Mouse (Mus musculus) spleen, postnatal 14 days (tissue): ENCODE results near the gene Fn3krp.
A peak's percentile ranks its signal among the peaks of the same experiment; 100 is the strongest.

Experiments used
- DNase-seq, 2 experiments: peaks; one replicate each; pipeline ENCODE4 v3.0.0; 2021 to 2022; ENCODE audit warnings: low spot score in 2 of 2

Fn3krp gene

DNA sequence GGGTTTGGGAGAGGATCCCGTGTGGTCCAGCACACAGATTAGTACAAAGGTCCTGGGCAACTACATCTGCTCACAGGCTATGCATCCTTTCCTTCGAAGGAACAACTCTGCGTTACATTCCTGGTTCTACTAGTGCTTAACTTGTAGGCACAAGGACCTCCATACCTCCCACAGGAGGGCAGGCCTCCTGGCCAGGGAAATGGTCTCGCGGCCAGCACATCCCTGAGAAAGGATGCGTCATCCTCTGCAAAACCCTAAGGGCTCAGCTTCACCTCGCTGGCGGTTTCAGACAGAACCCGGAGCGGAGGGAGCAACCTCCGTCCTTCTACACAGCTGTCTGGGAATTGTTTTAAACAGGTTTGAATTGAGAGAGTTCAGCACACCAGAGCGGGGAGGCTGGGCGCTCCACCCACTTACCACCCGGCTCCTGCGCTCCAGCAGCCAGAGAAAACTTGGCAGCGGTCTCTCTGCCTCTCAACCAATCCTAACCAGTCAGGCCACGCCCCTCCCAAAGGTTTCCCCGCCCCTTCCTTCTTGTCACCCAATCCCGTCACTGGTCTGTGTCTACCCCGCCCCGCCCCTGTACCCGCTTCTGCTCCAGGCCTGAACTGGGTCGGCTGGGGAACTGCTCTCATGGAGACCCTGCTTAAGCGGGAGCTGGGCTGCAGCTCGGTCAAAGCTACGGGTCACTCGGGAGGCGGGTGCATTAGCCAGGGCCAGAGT is at the start of gene Fn3krp:
Gene Fn3krp (plus strand): TSS at position 572 of the 723 bp plus-strand sequence.
- peak; percentile 98 to 99 for DNase-seq

DNA sequence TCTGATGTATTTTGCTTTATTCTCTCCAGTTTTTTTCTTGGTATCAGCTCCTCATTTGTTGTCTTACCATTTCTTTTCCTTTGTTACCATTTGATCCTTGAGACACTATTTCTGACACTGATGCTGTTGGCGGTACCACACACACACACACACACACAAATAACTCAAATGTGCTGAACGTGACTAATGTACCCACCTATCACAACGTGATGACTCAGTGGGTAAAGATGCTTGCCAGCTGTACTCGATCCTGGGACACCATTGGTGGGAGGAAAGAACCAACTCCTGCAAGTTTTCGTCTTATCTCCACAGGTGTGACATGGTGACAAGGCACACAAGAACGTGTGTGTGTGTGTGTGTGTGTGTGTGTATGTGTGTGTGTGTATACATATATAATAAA is 47.9 kb upstream of the Fn3krp start:
- DNase-seq = no peak

DNA sequence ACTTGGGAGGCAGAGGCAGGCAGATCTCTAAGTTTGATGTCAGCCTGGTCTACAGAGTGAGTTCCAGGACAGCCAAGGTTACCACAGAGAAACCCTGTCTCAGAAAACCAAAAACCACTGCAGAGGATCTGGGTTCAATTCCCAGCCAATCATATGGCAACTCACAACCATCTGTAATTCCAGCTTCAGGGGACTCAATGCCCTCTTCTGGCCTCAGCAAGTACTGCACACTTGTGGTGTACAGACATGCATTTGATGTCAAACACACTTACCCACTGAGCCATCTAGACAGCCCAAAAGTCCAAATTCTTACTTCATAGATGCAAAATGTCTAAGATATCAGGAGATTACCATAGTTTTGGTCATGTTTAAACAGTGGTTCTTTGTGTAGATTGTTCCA is 42.6 kb upstream of the Fn3krp start:
- DNase-seq = no peak

DNA sequence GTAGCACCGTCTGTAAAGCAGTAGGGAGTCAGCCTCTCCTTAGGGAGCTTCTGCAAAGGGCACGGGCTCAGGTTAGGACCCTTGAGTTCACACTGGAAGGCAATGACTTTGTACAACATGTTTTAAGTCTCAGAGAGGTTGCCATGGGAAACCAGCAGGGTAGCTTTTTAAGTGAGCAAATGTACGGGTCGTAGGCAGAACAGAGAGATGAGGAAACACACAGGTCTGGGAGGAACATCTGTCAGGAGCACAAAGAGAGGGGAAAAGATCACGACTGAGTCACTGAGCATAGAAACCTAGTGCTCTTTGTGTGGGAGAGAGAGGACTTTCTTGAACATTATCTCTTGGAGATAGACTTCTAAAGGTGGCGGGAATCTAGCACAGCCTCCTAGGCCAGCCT is 40.9 kb upstream of the Fn3krp start:
- no peak for DNase-seq

DNA sequence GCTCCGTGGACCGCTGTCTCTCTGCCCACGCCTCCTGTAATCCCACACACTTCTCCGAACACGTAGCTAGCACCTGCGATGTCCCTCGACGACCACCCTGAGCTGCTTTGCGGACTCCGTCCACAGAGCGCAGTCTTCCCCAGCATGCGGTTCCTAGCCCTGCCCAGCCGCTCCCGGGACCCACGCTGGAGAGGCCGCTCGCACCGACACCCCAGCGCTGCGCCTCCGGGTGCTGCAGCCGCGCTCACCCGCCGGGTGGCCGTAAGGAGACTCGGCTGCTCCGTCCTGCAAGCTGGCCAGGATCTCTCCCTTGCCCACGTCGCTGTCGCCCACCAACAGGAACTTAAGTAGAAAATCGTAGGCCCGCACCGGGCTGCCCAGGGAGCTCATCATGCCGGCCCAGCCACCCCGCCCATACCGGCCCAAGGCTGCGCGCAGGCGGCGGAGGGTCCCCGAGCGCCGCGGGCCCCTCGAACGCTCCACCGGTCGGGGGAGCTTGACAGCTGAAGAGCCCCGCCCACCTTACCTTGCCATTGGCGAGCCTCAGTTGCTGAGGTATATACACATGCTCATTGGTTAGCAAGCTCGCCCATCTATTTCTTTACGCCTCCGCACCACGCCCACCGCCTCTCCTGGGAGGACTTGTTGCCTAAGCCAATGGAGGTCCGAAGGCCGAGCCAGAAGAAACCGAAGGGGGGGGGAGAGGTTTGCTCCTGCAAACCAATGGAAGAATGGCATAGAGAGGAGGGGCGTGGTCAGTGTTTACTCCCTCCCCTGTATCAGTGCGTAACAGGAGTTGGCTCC is 33.2 kb upstream of the Fn3krp start, which contains the start of gene Rab40b:
Gene Rab40b (minus strand): TSS at position 502 of the 804 bp plus-strand sequence.
- peak; percentile 34 to 47 for DNase-seq

DNA sequence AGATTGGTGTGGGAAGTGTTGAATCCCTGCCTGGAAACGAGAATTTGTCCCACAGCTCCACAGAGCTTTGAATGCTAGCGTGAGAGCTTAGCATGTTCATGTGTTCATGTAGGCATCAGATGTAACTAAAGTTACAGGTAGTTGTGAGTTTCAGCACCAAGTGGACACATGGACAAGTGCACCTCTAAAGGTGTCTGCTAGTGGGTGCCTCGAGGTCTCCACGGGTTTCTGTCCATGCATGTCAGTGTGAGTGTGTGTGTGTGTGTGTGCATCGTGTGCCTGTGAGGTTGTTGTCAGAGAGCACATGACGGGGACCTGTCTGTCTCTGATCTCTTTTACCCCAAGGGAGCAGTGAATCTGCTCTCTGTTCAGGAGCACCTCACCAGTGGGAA is 32.7 kb upstream of the Fn3krp start:
- DNase-seq = no peak

DNA sequence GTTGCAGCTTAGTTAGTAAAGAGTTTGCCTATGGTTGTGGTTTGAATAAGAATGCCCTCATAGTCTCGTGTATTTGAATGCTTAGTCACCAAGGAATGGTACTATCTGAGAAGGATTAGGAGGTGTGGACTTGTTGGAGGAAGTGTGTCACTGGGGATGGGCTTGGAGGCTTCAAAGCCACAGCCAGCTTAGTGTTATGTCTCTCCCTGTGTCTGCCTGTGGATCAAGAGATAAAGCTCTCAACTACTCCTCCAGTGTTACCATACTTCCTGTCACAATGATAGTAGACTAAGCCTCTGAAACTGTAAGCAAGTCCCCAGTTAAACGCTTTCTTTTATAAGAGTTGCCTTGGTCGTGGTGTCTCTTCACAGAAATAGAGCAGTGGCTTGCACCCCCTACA is 30.4 kb upstream of the Fn3krp start:
- no peak for DNase-seq

DNA sequence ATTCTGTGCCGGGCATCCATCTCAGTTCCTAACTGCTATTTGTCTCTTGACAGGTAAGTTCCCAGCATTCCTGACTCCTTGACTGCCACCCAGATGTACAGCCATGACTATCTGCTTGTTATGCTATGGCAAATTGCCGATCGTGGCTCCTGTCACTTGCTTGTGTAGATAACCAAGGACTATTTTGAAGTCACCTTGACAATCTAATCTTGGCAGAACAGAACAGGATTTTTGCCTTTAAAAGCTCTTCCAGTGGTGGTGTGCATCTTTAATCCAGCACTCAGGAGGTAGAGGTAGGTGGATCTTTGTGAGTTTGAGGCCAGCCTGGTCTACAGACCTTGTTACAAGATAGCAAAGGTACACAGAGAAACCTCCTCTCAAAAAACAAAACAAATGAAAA is 28.8 kb upstream of the Fn3krp start:
- DNase-seq = no peak

DNA sequence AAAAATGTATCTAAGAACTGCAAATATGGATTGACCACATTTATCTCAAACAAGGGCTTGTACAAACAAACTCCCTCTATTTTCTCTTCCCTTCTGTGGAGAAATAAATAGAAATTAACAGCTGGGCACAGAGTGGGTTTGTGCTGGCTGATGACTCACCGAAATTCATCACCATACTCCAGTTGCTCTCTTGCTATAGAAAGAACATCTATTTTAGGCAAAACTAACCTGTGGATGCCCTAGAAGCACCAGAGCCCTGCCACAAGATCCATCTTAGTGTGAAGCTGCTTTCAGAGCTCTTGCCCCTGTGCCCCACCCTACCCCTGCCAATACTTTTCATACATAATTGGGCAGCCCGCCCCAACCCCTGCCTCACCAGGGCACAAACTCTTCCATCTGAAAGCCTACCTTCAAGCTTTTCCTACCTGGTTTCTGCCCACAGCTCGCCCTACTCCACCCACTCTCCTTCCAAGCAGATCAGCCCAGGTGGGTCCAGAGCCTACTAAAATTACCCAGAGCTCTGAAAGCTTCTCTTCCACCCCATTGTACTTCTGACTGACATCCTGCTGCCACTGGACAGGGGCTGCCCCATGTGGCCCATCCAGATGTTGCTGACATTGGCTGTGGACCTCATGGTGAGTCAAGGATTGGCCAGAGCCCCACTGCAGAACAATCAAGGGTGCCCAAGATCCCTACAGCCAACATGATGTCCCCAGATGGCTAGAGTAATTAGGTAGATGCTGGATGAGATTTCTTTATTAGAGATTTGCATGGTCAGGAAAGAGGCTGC is 13.6 kb upstream of the Fn3krp start:
- no peak for DNase-seq

DNA sequence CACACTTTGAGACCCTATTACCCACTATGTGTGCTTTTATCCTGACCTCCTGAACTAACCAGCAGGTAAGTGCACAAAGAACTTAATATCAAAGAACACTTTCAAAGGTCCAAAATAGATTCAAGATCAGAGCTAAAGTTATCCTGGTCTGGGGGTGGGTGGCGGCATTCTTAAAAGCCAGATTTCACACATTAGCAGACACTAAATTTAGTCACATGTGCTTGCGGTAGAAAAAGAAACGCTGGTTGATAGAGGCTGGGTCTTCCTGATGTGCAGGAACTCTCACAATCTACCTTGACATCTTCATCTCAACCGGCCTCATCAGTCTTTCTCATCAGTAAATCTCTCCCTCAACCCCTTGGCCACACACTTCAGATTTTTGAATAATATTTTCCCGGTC is 6.4 kb upstream of the Fn3krp start:
- no peak for DNase-seq

DNA sequence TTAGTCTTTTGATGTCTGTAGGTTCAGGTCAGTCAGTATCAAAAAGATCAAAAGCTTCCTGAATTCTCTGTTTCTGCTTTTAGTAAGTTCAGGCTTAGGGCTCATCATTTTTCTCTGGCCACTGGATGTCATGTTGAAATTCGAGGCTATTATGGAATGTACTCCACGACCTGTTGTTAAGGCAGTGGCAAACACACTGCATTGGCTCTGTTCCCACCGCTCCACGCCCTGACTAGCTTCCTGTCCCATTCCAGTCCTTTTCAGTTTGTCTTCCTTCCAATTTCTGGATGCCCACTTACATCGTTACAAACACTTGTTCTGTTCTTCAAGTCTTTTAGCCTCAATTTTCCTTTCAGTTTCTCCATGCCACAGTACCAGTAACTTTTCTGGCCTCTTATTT is 5.8 kb upstream of the Fn3krp start:
- DNase-seq = no peak

DNA sequence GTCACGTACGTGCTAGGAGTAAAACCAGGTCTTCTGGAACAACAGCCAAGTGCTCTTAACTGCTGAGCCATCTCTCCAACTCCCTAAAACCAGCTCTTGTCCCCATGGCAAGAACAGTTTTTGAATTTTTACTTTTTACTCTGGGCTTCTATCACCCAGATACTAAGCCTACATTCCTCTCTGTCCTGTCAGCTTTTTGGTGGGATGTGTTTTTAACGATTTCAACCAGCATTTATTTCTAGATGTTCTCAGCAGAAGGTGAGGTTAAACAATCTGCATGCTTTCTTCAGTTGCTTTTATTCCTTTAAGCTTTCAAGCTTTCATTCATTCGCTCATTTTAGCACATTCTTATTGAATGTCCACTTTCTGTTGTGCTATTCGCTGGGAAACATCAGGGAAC is 3.2 kb upstream of the Fn3krp start:
- no peak for DNase-seq

DNA sequence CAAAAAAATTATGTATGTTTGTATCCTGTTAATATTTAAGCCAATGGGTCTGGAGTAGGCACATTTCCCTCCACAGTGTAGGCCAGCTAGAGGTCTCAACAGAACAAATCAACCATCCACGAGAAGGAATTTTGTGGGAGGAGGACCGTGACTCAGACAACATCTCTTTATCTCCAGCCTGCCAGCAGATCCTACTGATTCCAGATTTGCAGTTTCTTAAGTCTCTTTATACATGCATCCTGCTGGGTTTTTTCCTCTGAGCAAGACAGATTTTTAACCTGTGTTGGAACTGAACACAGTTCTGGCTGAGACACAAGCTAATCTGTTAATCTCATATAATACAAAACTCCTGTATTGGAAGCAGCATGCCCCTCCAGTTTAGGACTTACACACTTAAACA is 2.3 kb upstream of the Fn3krp start:
- no peak for DNase-seq

DNA sequence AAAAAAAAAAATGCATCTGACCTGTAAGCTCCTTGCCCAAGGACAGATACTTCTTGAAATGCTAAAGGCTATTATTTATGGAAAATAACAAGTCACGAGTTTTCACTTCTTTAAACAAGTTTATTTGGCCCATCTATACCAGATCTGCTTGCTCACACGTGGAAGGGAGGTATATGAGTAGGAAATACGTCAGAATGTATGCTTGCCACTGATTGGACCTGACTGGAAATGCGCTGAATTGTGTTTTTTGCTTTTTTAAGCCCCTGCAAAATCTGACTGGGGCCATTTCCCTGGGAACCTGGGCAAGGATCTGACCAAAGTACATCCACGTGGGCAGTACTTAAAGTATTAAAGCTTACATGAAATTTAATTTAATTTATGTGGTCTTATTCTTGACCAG is 822 bp upstream of the Fn3krp start:
- no peak for DNase-seq

DNA sequence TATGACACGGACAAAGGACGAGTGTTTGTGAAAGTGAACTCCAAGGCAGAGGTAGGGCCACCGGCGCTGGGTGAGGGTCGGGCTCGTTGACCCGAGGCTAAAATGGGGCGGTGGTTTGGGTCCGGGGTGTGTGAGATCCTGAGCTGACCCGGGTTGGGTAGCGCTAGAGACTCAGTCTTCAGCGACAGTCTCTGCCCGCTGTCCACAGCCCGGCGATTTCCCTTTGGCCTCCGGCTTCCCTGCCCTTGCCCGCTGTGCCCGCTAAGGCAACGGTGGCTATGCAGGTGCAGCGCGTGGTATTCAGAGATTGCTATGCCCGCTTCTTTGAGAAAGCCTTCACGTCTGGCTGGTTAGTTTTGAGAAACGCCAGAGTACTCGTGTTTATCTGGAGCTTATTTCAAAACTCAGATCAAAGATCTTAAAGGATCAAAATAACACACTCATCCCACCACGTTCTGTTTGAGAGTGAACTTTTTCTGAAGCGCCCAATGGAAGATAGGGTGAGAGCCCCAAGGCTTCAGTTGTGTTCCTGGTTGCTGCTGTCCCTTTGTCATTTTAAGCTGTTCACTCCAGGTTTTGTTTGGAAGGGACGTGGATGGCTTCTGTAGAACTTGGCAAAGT is 462 bp downstream of the Fn3krp start:
- DNase-seq = peak in 1 of 2 experiments; percentile 22

DNA sequence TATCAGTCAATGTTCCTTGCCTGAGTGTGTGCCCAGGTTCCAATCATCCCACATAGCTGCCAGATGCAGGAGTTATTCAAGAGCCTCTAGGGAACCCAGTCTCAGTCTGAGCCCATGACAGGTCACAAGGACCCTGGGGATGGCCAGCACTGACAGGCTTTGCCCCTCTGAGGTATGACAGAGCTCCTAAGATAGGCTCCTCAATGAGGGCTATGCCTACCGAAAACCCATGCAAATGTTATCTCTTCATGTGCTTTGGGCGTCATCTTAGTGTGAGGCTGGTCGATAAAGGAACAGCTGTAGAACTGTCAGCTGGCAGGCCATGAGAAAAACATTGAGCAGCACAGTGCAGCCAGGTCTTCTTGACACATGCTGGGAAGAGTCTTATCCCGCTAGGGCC is 12.2 kb downstream of the Fn3krp start:
- peak in 1 of 2 experiments; percentile 35 for DNase-seq

DNA sequence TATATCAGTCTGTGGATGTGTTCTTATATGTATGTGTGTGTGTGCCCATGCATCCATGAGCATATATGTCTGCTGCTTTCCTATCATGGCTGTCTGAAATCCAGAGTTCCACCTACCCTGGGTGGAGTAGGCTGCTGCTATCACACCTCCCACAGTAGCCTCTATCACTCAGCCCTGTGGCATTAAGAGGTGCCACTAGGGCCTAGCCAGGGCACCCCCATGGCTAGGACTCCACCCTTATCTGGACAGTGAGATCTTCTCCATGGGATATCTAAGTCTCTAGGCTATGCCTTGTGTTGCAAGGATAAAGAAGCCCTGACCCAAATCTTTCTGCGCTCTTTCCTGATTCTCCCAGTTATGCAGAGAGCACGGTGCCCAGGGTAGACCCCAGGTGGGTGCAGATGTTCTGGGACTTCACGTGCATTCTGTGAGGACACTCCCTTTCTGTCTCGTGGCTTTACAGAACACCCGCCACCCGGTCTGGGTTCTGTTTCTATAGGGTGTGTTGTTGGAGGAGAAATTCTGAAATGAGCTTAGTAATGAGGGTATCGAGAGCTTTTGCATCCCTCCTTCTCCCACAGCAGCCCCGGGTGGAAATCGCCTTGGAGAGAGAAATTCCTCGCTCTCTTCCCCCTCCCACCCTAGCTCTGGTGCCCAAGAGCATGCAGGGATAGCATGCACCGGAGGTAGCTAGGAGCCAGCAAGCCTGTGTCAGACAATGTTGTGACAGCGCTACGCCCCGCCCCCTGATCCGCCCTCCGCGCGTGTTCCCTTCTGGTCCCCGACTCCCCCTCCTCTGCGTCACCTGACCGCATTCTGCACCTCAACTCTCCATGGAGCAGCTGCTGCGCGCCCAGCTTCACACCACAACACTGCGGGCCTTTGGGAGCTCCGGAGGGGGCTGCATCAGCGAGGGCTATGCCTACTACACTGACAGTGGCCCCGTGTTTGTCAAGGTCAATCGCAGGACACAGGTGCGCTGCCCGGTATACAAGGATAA is 13.3 kb downstream of the Fn3krp start, which contains the start of gene Fn3k:
Gene Fn3k (plus strand): TSS at position 758 of the 1,000 bp plus-strand sequence.
- DNase-seq = peak; percentile 78 to 83

DNA sequence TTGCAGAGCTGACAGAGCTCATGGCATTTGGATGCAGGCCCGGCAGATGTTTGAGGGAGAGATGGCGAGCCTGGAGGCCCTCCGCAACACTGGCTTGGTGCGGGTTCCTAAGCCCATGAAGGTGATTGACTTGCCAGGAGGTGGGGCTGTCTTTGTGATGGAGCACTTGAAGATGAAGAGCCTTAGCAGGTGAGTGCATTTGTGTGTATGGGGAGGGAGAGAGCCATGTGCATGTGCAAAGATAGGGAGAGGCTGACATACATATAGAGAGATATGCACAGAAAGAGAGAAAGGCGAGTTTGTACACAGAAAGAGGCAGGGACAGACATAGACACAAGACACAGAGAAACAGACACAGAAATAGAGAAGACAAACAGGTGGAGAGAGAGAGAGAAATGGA is 16.0 kb downstream of the Fn3krp start:
- no peak for DNase-seq

DNA sequence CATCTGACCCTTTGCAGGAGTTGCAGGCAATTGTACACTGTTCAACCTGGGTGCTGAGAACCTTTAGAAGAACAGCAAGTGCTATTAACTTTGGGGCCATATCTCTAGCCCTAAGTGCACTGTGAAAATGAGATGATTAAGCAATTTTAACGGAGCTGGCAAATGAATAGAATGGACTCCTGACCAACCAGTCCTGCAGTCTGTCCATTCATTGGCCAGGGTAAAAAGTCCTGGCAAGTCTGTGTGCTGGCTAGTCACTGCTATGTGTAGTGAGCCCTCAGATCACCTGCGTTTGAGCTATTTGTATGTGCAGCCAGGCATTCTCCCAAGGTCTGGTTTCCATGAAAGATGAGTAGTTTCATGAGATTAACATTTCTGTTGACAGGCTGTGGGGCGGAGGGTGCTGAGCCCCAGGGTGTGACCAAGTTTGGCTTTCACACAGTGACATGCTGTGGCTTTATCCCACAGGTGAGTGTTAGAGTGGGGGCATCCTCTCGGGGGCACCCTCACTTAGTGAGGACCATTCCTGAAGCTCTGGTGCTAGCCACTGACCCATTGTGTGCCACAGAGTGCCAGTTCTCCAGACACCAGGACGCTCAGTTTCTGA is 18.6 kb downstream of the Fn3krp start:
- no peak for DNase-seq

DNA sequence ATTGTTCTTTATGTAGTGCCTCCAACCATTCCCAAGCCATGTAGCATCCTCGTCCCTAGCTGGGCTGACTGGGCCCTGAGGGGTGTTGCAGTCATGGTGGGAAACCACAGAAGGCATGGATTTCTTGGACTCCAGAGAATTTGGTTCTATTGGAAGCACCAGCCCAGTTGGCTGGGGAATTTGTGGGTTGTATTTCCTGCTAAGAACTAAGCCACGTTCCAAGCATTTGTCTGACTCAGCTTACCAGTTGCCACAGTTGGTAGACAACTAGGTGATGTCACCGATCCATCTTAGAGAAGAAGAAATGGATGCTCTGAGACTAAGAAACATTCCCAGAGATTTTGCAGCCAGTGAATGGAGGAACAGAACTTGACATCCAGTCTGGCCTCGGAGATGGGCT is 20.5 kb downstream of the Fn3krp start:
- DNase-seq = no peak
